ENCODE assay signal across 7 mouse cellular contexts in genomic region chr11:93996306-93997140, GRCm38 (mm10). TPM values are rescaled to one million over a fixed set of nuclear protein-coding genes. Genes with fewer than 3 reads are reported as not detected.
DNase-seq lines count a peak whose midpoint lies in the region; ATAC-seq lines count a peak whose summit lies in the region.

No protein-coding gene starts in this region.

- peak; percentile 37 to 59 for ATAC-seq in hematopoietic stem cell, adult 5-6 weeks (replicated peaks in 1 of 2; ENCODE audit: insufficient read depth in 1 of 2, low FRiP score in 2 of 2, low TSS enrichment in 1 of 2, low read depth in 1 of 2, poor library complexity in 2 of 2, severe bottlenecking in 2 of 2)

- DNase-seq in Muller cell, postnatal 12 days (ENCODE audit: inconsistent ontology term): peak; percentile 68
- DNase-seq in c-Kit-negative CD71-positive TER-119-positive erythroid progenitor cells, embryonic 14.5 days (ENCODE audit: low read depth, low spot score): peak; percentile 30
- DNase-seq in forelimb bud, embryonic 11.5 days (ENCODE audit: low read depth, low spot score): peak; percentile 18
- peak; percentile 57 for DNase-seq in layer of hippocampus, adult 9-11 months
- DNase-seq in lung, postnatal 25 days (ENCODE audit: low spot score): peak; percentile 49
- peak; percentile 49 for DNase-seq in ovary, postnatal 36 days (ENCODE audit: low spot score)

RNA-seq across cellular contexts. Expression of gene Spag9, which starts 0.6 kb away (rescaled TPM):
- total RNA-seq in hematopoietic stem cell, adult 5-6 weeks (2017): 106 and 115 TPM in 2 replicates

RNA-seq across cellular contexts. Expression of gene Nme1, which starts 28.2 kb away (rescaled TPM):
- 101 and 180 TPM in 2 replicates for total RNA-seq in hematopoietic stem cell, adult 5-6 weeks (2017)

RNA-seq across cellular contexts. Expression of gene Gm20390, which starts 28.4 kb away (rescaled TPM):
- total RNA-seq in hematopoietic stem cell, adult 5-6 weeks (2017): not detected in 2 replicates

RNA-seq across cellular contexts. Expression of gene Nme2, which starts 40.5 kb away (rescaled TPM):
- total RNA-seq in hematopoietic stem cell, adult 5-6 weeks (2017): 148 and 155 TPM in 2 replicates

Comparison
In these comparisons a context has a peak if more than half of its experiments do, and no peak if none do; other contexts are left out.
1. Peak in every context shown above with its lines: DNase-seq and ATAC-seq.
2. DNase-seq: peak in every context shown above with its lines; median percentile 68 in Muller cell, postnatal 12 days; 57 in layer of hippocampus, adult 9-11 months; 49 in lung, postnatal 25 days; 49 in ovary, postnatal 36 days; 30 in c-Kit-negative CD71-positive TER-119-positive erythroid progenitor cells, embryonic 14.5 days; 18 in forelimb bud, embryonic 11.5 days.